9 mouse cellular contexts compared by ENCODE assay signal in genomic region chr9:97018677-97019147, GRCm38 (mm10). TPM values are rescaled to one million over a fixed set of nuclear protein-coding genes. Genes with fewer than 3 reads are reported as not detected.
DNase-seq lines count a peak whose midpoint lies in the region; ATAC-seq lines count a peak whose summit lies in the region.
"Had no signal": no experiment of that assay in that cellular context is flagged by ENCODE, and none has a peak within 500 bp of the region (broad histone marks: within the 10 kb centered on the region; RNA-seq: fewer than 3 reads in every experiment).

Spsb4 (minus strand) TSS chr9:97018843.

- peak within 1 kb of the TSS; percentile 76 for H3K4me3 ChIP-seq in intestine, embryonic 15.5 days (replicated peaks)
- H3K4me3 ChIP-seq in limb, embryonic 10.5 days, result peak within 1 kb of the TSS; percentile 82
- H3K4me3 ChIP-seq in midbrain, embryonic 10.5 days, result peak within 1 kb of the TSS; percentile 76

- peak; percentile 92 for ATAC-seq in intestine, embryonic 15.5 days
- no peak for ATAC-seq in activated CD4-positive, CD25-positive, alpha-beta regulatory T cell, adult 4 months

- peak within 1 kb of the TSS; percentile 92 for H3K4me2 ChIP-seq in intestine, embryonic 15.5 days (replicated peaks)

- peak within 1 kb of the TSS; percentile 82 for H3K9ac ChIP-seq in intestine, embryonic 15.5 days

- no peaks in the 10 kb centered on the region for H3K36me3 ChIP-seq in intestine, embryonic 15.5 days
- H3K36me3 ChIP-seq in limb, embryonic 10.5 days, result peaks cover 11% of the 10 kb centered on the region
- H3K36me3 ChIP-seq in midbrain, embryonic 10.5 days, result peaks cover 13% of the 10 kb centered on the region

- no peaks in the 10 kb centered on the region for H3K9me3 ChIP-seq in intestine, embryonic 15.5 days
- no peaks in the 10 kb centered on the region for H3K9me3 ChIP-seq in limb, embryonic 10.5 days (replicated peaks)
- H3K9me3 ChIP-seq in midbrain, embryonic 10.5 days (replicated peaks), result no peaks in the 10 kb centered on the region

- peak within 1 kb of the TSS; percentile 94 for H3K27ac ChIP-seq in intestine, embryonic 15.5 days
- peak within 1 kb of the TSS; percentile 97 for H3K27ac ChIP-seq in limb, embryonic 10.5 days
- peak within 1 kb of the TSS; percentile 98 for H3K27ac ChIP-seq in midbrain, embryonic 10.5 days (replicated peaks)

- peak; percentile 88 for DNase-seq in adrenal gland, postnatal 10 days
- DNase-seq in embryo, embryonic 10.5 days (ENCODE audit: low spot score), result peak; percentile 94
- peak; percentile 79 to 88 for DNase-seq in gastrocnemius, postnatal 4 days (ENCODE audit: low spot score in 2 of 2)
- peak; percentile 94 for DNase-seq in limb, embryonic 10.5 days (ENCODE audit: low spot score)
- peak; percentile 95 for DNase-seq in midbrain, embryonic 10.5 days (ENCODE audit: low spot score)
- DNase-seq in right cerebral cortex, postnatal 4 days, result peak; percentile 77

- no peaks in the 10 kb centered on the region for H3K27me3 ChIP-seq in intestine, embryonic 15.5 days (replicated peaks)
- H3K27me3 ChIP-seq in limb, embryonic 10.5 days (ENCODE audit: low read depth, poor library complexity, severe bottlenecking), result peaks cover 22% of the 10 kb centered on the region
- peaks cover 18% of the 10 kb centered on the region for H3K27me3 ChIP-seq in midbrain, embryonic 10.5 days (ENCODE audit: low read depth, poor library complexity, severe bottlenecking)

- WGBS in intestine, embryonic 15.5 days, result 0% methylated on average over 42 of the region's 47 CpGs
- under 1% methylated on average over 38 of the region's 47 CpGs for WGBS in limb, embryonic 10.5 days
- under 1% methylated on average over 47 of the region's 47 CpGs for WGBS in midbrain, embryonic 10.5 days

- peaks cover 22% of the 10 kb centered on the region for H3K4me1 ChIP-seq in intestine, embryonic 15.5 days (replicated peaks)
- H3K4me1 ChIP-seq in limb, embryonic 10.5 days, result peaks cover 57% of the 10 kb centered on the region
- H3K4me1 ChIP-seq in midbrain, embryonic 10.5 days, result peaks cover 54% of the 10 kb centered on the region

RNA-seq across cellular contexts. Expression of gene Spsb4, which starts in this region (rescaled TPM):
- total RNA-seq in adrenal gland, postnatal 10 days (2021), result 1 to 10 TPM; 1.5 to 3.5 TPM
- total RNA-seq in gastrocnemius, postnatal 4 days (2021), result 10 to 100 TPM; 16.1 to 18.0 TPM
- 29.3 and 29.9 TPM in 2 replicates for polyA plus RNA-seq in intestine, embryonic 15.5 days (2015; fragmentation: Nextera tagmentation; extraction: Ambion mirVana)
- polyA plus RNA-seq in limb, embryonic 10.5 days (2016; fragmentation: Nextera tagmentation; extraction: Ambion mirVana), result 70.3 and 80.6 TPM in 2 replicates
- polyA plus RNA-seq in midbrain, embryonic 10.5 days (2016; fragmentation: Nextera tagmentation; extraction: Ambion mirVana), result 174 and 175 TPM in 2 replicates
- under 1 TPM in 1 of 2 experiments, not detected in 1; 0.22 TPM for polyA plus RNA-seq in activated CD4-positive, CD25-positive, alpha-beta regulatory T cell, adult 4 months (2017; shearing (Covaris generic))
- total RNA-seq: neutrophil, adult 5-6 weeks had no signal

Comparison
In these comparisons a context has a peak if more than half of its experiments do, and no peak if none do; other contexts are left out.
1. RNA of gene Spsb4 (polyA plus RNA-seq): 174 to 175 TPM in midbrain, embryonic 10.5 days, 70.3 to 80.6 TPM in limb, embryonic 10.5 days and 29.3 to 29.9 TPM in intestine, embryonic 15.5 days; 0.22 TPM in activated CD4-positive, CD25-positive, alpha-beta regulatory T cell, adult 4 months; every median in the first group is over 10 times any median in the second.
2. Peak in every context shown above with its lines, with median percentiles within 50 percentile points of each other: DNase-seq, H3K27ac ChIP-seq and H3K4me3 ChIP-seq.